Mouse (Mus musculus) thymus, adult 2 months (tissue): ENCODE data around the gene Hoxb8. TPM values are rescaled to one million over a fixed set of nuclear protein-coding genes. Genes with fewer than 3 reads are reported as not detected.

Experiments used
- DNase-seq: peaks from one replicate; pipeline ENCODE4 v3.0.0; 2021
- H3K27ac ChIP-seq: fragments of 200-500 bp; 2 replicates; pipeline ENCODE4 v1.5.1; 2012; ENCODE audit warnings: low read length, control low read depth; ENCODE audit not compliant: control insufficient read depth, insufficient read depth
- H3K27me3 ChIP-seq: fragments of 200-500 bp; 2 replicates; pipeline ENCODE4 v1.6.1; 2012; ENCODE audit warnings: mild to moderate bottlenecking, low read length, moderate library complexity, mixed read lengths; ENCODE audit not compliant: control insufficient read depth, insufficient read depth
- H3K36me3 ChIP-seq: fragments of 200-500 bp; 2 replicates; pipeline ENCODE4 v1.6.1; 2012; ENCODE audit warnings: mild to moderate bottlenecking, low read length, moderate library complexity; ENCODE audit not compliant: control insufficient read depth, insufficient read depth
- H3K4me1 ChIP-seq: fragments of 200-500 bp; replicated peaks from 2 replicates; pipeline ENCODE4 v1.6.1; 2012; ENCODE audit warnings: low read length; ENCODE audit not compliant: control insufficient read depth, insufficient read depth
- H3K4me3 ChIP-seq: fragments of 200-500 bp; 2 replicates; pipeline ENCODE4 v1.5.1; 2012; ENCODE audit warnings: mild to moderate bottlenecking, low read length, control low read depth, moderate library complexity; ENCODE audit not compliant: control insufficient read depth, insufficient read depth
- CTCF ChIP-seq: fragments of 200-500 bp; IDR thresholded peaks from 2 replicates; pipeline ENCODE4 v1.5.1; 2012; ENCODE audit warnings: mild to moderate bottlenecking, control low read depth, low read length, moderate library complexity, borderline replicate concordance; ENCODE audit not compliant: control insufficient read depth, poor library complexity, insufficient read depth; ENCODE audit errors: extremely low read depth
- POLR2A ChIP-seq: fragments of 200-500 bp; IDR thresholded peaks from 2 replicates; pipeline ENCODE4 v1.6.1; 2012; ENCODE audit warnings: mild to moderate bottlenecking, low read length, control low read depth, moderate library complexity; ENCODE audit not compliant: control insufficient read depth, poor library complexity, insufficient read depth; ENCODE audit errors: extremely low read depth
- WGBS: fragments of 180-500 bp; shearing (Covaris S2); methylation state at CpG from one replicate; pipeline ENCODE4 v1.1.7; 2018; 5-methylcytosine and 5-hydroxymethylcytosine counted together
- polyA plus RNA-seq: library from polyadenylated mRNA; depleted of rRNA; stranded (reverse); fragments of >200 nt; gene quantifications from 2 replicates; pipeline ENCODE4 v1.2.3, GENCODE M21; 2012

Hoxb8 gene
- polyA plus RNA-seq, 1 experiment, result 0.20 TPM

DNA sequence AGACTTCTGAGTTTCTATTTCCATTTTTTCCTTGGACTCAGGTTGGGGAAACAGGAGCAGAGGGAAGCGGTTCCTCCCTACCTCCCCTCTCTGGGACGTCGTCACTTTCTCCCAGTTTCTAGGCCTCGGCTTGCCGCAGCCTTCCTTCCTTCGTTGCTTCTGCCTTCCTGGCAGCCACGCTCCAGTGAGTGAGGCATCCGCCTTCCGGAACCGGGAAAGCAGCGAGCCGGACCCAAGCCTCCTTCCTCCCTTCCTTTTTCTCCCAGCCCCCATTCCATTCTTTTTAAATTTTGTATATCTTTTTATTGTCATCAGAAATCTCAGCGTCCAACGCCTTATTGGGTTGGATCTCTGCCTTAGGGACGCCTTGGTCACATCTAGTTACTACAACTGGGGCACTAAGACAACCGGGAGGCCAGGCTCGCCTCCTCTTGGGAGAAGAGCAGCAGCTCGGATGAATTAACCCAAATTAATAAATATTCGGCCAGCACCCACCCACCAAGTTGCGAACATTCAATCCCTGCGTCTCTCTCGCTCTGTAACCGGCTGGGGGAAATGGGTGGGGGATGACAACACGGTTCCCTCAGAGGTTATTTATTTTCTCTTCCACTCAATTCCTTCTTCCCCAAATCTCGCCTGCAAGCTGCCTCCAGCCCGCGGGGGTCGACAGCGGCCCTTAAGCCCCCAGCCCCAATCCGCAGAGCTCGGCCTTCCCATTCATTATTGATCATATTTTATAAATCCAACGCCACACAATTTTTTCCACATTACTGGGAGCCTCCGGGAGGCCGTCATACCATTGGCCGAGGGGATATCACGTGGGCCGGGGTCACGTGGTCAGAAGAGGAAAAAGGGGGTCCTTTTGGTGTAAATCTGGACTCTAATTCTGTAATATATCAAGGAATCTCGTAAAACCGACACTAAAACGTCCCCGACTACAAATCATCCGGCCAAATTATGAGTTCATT is 4.3 kb downstream of the Hoxb8 start, which contains the start of gene Hoxb7:
Gene Hoxb7 (plus strand): TSS at position 853 of the 968 bp plus-strand sequence.
- Histone ChIP-seq H3K36me3 (no peaks in the 10 kb centered on the region), H3K4me1 (peaks cover 5% of the 10 kb centered on the region), H3K27ac (no peak within 1 kb of the TSS), H3K4me3 (no peak within 1 kb of the TSS), H3K27me3 (peaks cover 66% of the 10 kb centered on the region)
- no peak for DNase-seq
- WGBS, result 5% methylated on average over 43 of the region's 43 CpGs
- TF ChIP-seq CTCF (no peak), POLR2A (no peak)

GRCm38 (mm10) chr11:96286739-96287385 is 5.2 kb downstream of the Hoxb8 start:
- Histone ChIP-seq H3K4me3 (no peak overlapping the region), H3K36me3 (no peaks in the 10 kb centered on the region), H3K4me1 (peaks cover 5% of the 10 kb centered on the region), H3K27me3 (peaks cover 60% of the 10 kb centered on the region), H3K27ac (no peak overlapping the region)
- DNase-seq, result no peak
- 8% methylated on average over 55 of the region's 55 CpGs for WGBS
- TF ChIP-seq POLR2A (no peak), CTCF (no peak)

GRCm38 (mm10) chr11:96287411-96287810 is 5.7 kb downstream of the Hoxb8 start:
- Histone ChIP-seq H3K4me1 (peaks cover 5% of the 10 kb centered on the region), H3K27me3 (peaks cover 57% of the 10 kb centered on the region), H3K27ac (no peak overlapping the region), H3K4me3 (no peak overlapping the region), H3K36me3 (no peaks in the 10 kb centered on the region)
- TF ChIP-seq CTCF (no peak), POLR2A (no peak)
- DNase-seq, result no peak
- 36% methylated on average over 9 of the region's 9 CpGs for WGBS

DNA sequence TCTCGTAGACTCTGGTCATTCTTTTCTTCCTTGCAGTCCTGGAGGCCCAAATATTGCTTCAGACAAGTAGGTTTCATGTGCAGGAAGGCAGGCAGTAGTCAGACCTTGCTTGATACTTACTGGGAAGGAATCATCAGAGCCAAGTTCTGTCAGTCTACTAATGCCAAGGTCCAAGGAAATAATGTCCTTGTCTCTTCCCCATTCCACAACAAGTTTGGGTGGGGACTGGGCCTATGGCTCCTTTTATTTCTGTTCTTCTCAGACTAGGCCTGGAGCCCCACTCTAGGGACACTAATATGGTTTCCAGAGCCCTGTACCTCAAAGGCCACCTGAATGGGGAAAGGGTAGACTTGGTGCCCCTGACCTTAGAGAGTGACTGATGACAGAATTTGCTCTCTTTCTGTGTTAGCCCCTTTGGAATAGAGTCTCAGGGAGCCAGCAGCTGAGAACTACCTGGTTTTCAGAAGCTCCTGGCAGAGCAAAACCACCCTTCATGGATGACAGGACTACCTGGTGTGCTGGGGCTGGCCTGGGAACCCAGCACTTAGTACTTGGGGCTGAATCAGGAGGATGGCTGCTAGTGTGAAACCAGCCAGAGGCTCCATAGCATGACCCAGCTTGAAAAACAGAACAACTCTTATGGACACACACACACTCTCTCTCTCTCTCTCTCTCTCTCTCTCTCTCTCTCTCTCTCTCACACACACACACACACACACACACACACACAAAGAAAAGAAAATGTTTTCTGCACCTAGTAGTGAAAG is 6.9 kb downstream of the Hoxb8 start:
- Histone ChIP-seq H3K36me3 (no peaks in the 10 kb centered on the region), H3K27me3 (peaks cover 58% of the 10 kb centered on the region), H3K4me1 (peaks cover 5% of the 10 kb centered on the region), H3K4me3 (no peak overlapping the region), H3K27ac (no peak overlapping the region)
- DNase-seq, result no peak
- 52% methylated on average over 1 of the region's 1 CpGs for WGBS
- TF ChIP-seq POLR2A (no peak), CTCF (no peak)

GRCm38 (mm10) chr11:96289293-96289692 is 7.6 kb downstream of the Hoxb8 start:
- H3K4me3 ChIP-seq, result no peak overlapping the region
- no peaks in the 10 kb centered on the region for H3K36me3 ChIP-seq
- H3K4me1 ChIP-seq, result peaks cover 5% of the 10 kb centered on the region
- H3K27ac ChIP-seq, result no peak overlapping the region
- no peak for TF ChIP-seq CTCF
- no peak for TF ChIP-seq POLR2A
- peaks cover 54% of the 10 kb centered on the region for H3K27me3 ChIP-seq
- WGBS, result 53% methylated on average over 21 of the region's 21 CpGs
- DNase-seq, result no peak

GRCm38 (mm10) chr11:96289837-96290236 is 8.1 kb downstream of the Hoxb8 start:
- peaks cover 5% of the 10 kb centered on the region; the same call in 1 of the 2 replicates for H3K4me1 ChIP-seq
- no peak for TF ChIP-seq POLR2A
- TF ChIP-seq CTCF, result no peak
- H3K27me3 ChIP-seq, result peaks cover 51% of the 10 kb centered on the region
- H3K4me3 ChIP-seq, result no peak overlapping the region
- H3K27ac ChIP-seq, result no peak overlapping the region
- 69% methylated on average over 6 of the region's 6 CpGs for WGBS
- no peaks in the 10 kb centered on the region for H3K36me3 ChIP-seq
- DNase-seq, result no peak
